13 mouse cellular contexts compared by ENCODE assay signal in genomic region chr1:63457801-63458519, GRCm38 (mm10). TPM values are rescaled to one million over a fixed set of nuclear protein-coding genes. Genes with fewer than 3 reads are reported as not detected.
DNase-seq lines count a peak whose midpoint lies in the region; ATAC-seq and TF ChIP-seq lines count a peak whose summit lies in the region.
"Had no signal": no experiment of that assay in that cellular context is flagged by ENCODE, and none has a peak within 500 bp of the region (broad histone marks: within the 10 kb centered on the region; RNA-seq: fewer than 3 reads in every experiment).

No protein-coding gene starts in this region.

- whole genome bisulfite sequencing in hindbrain, embryonic 11.5 days, result 63% methylated on average over 8 of the region's 8 CpGs
- WGBS in hindbrain, embryonic 13.5 days, result 65% methylated on average over 8 of the region's 8 CpGs
- WGBS in embryonic facial prominence, embryonic 10.5 days, result 58% methylated on average over 8 of the region's 8 CpGs
- WGBS in liver, embryonic 12.5 days (ENCODE audit: insufficient replicate concordance), result 53% methylated on average over 8 of the region's 8 CpGs

- no peak overlapping the region for H3K9ac ChIP-seq in hindbrain, embryonic 11.5 days (ENCODE audit: low read depth, low read length)
- H3K9ac ChIP-seq in hindbrain, embryonic 13.5 days, result no peak overlapping the region
- H3K9ac ChIP-seq in ES-E14 (ENCODE audit: insufficient read depth, low read depth, low read length, poor library complexity, severe bottlenecking), result peak overlapping the region; percentile 57; the same call in 1 of the 2 replicates
- H3K9ac ChIP-seq in liver, embryonic 12.5 days, result no peak overlapping the region
- H3K9ac ChIP-seq: embryonic facial prominence, embryonic 15.5 days; heart, embryonic 15.5 days; limb, embryonic 12.5 days had no signal

- in situ Hi-C loops in ES-E14 (cut with MboI; ENCODE audit: low sequenced_read_pairs in 2 of 2, unreplicated experiment in 2 of 2), result no loop called here

- no peaks in the 10 kb centered on the region for H3K36me3 ChIP-seq in hindbrain, embryonic 11.5 days (ENCODE audit: control insufficient read depth, insufficient read depth, low read length)
- no peaks in the 10 kb centered on the region for H3K36me3 ChIP-seq in hindbrain, embryonic 13.5 days
- H3K36me3 ChIP-seq in ES-E14 (ENCODE audit: control insufficient read depth, insufficient read depth, low read length, poor library complexity, severe bottlenecking), result peaks cover 40% of the 10 kb centered on the region
- H3K36me3 ChIP-seq in embryonic facial prominence, embryonic 10.5 days (replicated peaks), result no peaks in the 10 kb centered on the region
- no peaks in the 10 kb centered on the region for H3K36me3 ChIP-seq in liver, embryonic 12.5 days
- H3K36me3 ChIP-seq: embryonic facial prominence, embryonic 15.5 days; heart, embryonic 15.5 days; limb, embryonic 12.5 days had no signal

- ATAC-seq in hindbrain, embryonic 11.5 days (ENCODE audit: low FRiP score), result no peak
- ATAC-seq in hindbrain, embryonic 13.5 days (ENCODE audit: low FRiP score), result no peak
- ATAC-seq in liver, embryonic 12.5 days, result no peak
- ATAC-seq: CD4-positive, CD25-positive, alpha-beta regulatory T cell, adult 4 months had no signal

- no peak overlapping the region for H3K27ac ChIP-seq in hindbrain, embryonic 11.5 days (ENCODE audit: low read depth, low read length)
- H3K27ac ChIP-seq in hindbrain, embryonic 13.5 days, result no peak overlapping the region
- peak overlapping the region; percentile 68; the same call in 1 of the 2 replicates for H3K27ac ChIP-seq in ES-E14 (ENCODE audit: insufficient read depth, low read depth, low read length, poor library complexity, severe bottlenecking)
- peak overlapping the region; percentile 25 for H3K27ac ChIP-seq in embryonic facial prominence, embryonic 10.5 days (replicated peaks)
- H3K27ac ChIP-seq in liver, embryonic 12.5 days, result no peak overlapping the region
- H3K27ac ChIP-seq: embryonic facial prominence, embryonic 15.5 days; heart, embryonic 15.5 days; limb, embryonic 12.5 days had no signal

- H3K4me2 ChIP-seq in hindbrain, embryonic 11.5 days (replicated peaks; ENCODE audit: low read depth, low read length), result no peak overlapping the region
- H3K4me2 ChIP-seq in hindbrain, embryonic 13.5 days, result no peak overlapping the region
- no peak overlapping the region for H3K4me2 ChIP-seq in liver, embryonic 12.5 days
- H3K4me2 ChIP-seq: embryonic facial prominence, embryonic 15.5 days; heart, embryonic 15.5 days; limb, embryonic 12.5 days had no signal

- peak; percentile 24 for DNase-seq in hindbrain, embryonic 11.5 days (ENCODE audit: low spot score)
- no peak for DNase-seq in ES-E14 (ENCODE audit: low read depth, low spot score)
- peak; percentile 64 for DNase-seq in cerebellum, adult 11 months
- DNase-seq in embryonic facial prominence, embryonic 10.5 days (ENCODE audit: low spot score), result no peak
- DNase-seq in lung, postnatal 4 days, result no peak
- DNase-seq in testis, postnatal 10 days (ENCODE audit: low spot score), result no peak
- DNase-seq: kidney, adult 11 months had no signal

- no peak overlapping the region for H3K4me3 ChIP-seq in hindbrain, embryonic 11.5 days (ENCODE audit: low read depth, low read length)
- no peak overlapping the region for H3K4me3 ChIP-seq in hindbrain, embryonic 13.5 days
- peak overlapping the region in 1 of 2 experiments; percentile 27; a peak in 1 of 4 replicates for H3K4me3 ChIP-seq in ES-E14 (ENCODE audit: insufficient read depth in 1 of 2, low read depth in 1 of 2, low read length in 2 of 2, poor library complexity in 1 of 2, severe bottlenecking in 1 of 2)
- no peak overlapping the region for H3K4me3 ChIP-seq in embryonic facial prominence, embryonic 10.5 days
- H3K4me3 ChIP-seq in liver, embryonic 12.5 days, result no peak overlapping the region
- H3K4me3 ChIP-seq: embryonic facial prominence, embryonic 15.5 days; heart, embryonic 15.5 days; limb, embryonic 12.5 days had no signal

- no peaks in the 10 kb centered on the region for H3K27me3 ChIP-seq in hindbrain, embryonic 11.5 days (ENCODE audit: control insufficient read depth, insufficient read depth, low read length)
- no peaks in the 10 kb centered on the region for H3K27me3 ChIP-seq in hindbrain, embryonic 13.5 days
- no peaks in the 10 kb centered on the region for H3K27me3 ChIP-seq in embryonic facial prominence, embryonic 10.5 days (replicated peaks; ENCODE audit: low read depth, poor library complexity, severe bottlenecking)
- H3K27me3 ChIP-seq in liver, embryonic 12.5 days (replicated peaks), result no peaks in the 10 kb centered on the region
- H3K27me3 ChIP-seq: embryonic facial prominence, embryonic 15.5 days; heart, embryonic 15.5 days; limb, embryonic 12.5 days had no signal

- no peaks in the 10 kb centered on the region for H3K9me3 ChIP-seq in hindbrain, embryonic 11.5 days (ENCODE audit: control insufficient read depth, low read length)
- no peaks in the 10 kb centered on the region for H3K9me3 ChIP-seq in hindbrain, embryonic 13.5 days
- no peaks in the 10 kb centered on the region for H3K9me3 ChIP-seq in ES-E14 (ENCODE audit: control insufficient read depth, insufficient read depth, low read depth, low read length)
- no peaks in the 10 kb centered on the region for H3K9me3 ChIP-seq in embryonic facial prominence, embryonic 10.5 days
- H3K9me3 ChIP-seq in liver, embryonic 12.5 days (replicated peaks), result no peaks in the 10 kb centered on the region
- H3K9me3 ChIP-seq: embryonic facial prominence, embryonic 15.5 days; heart, embryonic 15.5 days; limb, embryonic 12.5 days had no signal

- no peaks in the 10 kb centered on the region for H3K4me1 ChIP-seq in hindbrain, embryonic 11.5 days (replicated peaks; ENCODE audit: control insufficient read depth, insufficient read depth, low read length)
- peaks cover 11% of the 10 kb centered on the region; the same call in 1 of the 2 replicates for H3K4me1 ChIP-seq in hindbrain, embryonic 13.5 days (replicated peaks)
- H3K4me1 ChIP-seq in ES-E14 (ENCODE audit: control insufficient read depth in 2 of 2, insufficient read depth in 2 of 2, low read length in 2 of 2, poor library complexity in 1 of 2), result peaks cover 4 to 6% of the 10 kb centered on the region in 2 experiments
- peaks cover 18% of the 10 kb centered on the region for H3K4me1 ChIP-seq in embryonic facial prominence, embryonic 10.5 days
- peaks cover 10% of the 10 kb centered on the region; the same call in 1 of the 2 replicates for H3K4me1 ChIP-seq in liver, embryonic 12.5 days
- H3K4me1 ChIP-seq: embryonic facial prominence, embryonic 15.5 days; heart, embryonic 15.5 days; limb, embryonic 12.5 days had no signal

TF ChIP-seq in ES-E14, 5 proteins besides CTCF, POLR2A, EP300 and RAD21:
- TF ChIP-seq MAFK (IDR thresholded peaks at IDR 0.05; ENCODE audit: insufficient read depth, low read depth, low read length) (no peak), ZNF384 (IDR thresholded peaks at IDR 0.05; ENCODE audit: low read depth, low read length) (peak; percentile 88)

RNA-seq across cellular contexts. Expression of gene Adam23, which starts 12.3 kb away (rescaled TPM):
- 8.4 and 9.2 TPM in 2 replicates for polyA plus RNA-seq in hindbrain, embryonic 11.5 days (2014; fragmentation: Nextera tagmentation; extraction: Ambion mirVana)
- 12.0 and 13.3 TPM in 2 replicates for polyA plus RNA-seq in hindbrain, embryonic 13.5 days (2015; fragmentation: Nextera tagmentation; extraction: Ambion mirVana)
- total RNA-seq in ES-E14 (2012; rRNA removed), result 119 and 315 TPM in 2 replicates
- 4.3 and 5.1 TPM in 2 replicates for polyA plus RNA-seq in embryonic facial prominence, embryonic 10.5 days (2016; fragmentation: Nextera tagmentation; extraction: Ambion mirVana)
- 0.13 and 0.49 TPM in 2 replicates for polyA plus RNA-seq in liver, embryonic 12.5 days (2016; fragmentation: Nextera tagmentation; extraction: Ambion mirVana)

Comparison
In these comparisons a context has a peak if more than half of its experiments do, and no peak if none do; other contexts are left out.
1. DNase-seq: peak in hindbrain, embryonic 11.5 days (single experiment) and cerebellum, adult 11 months (single experiment); none in ES-E14 (single experiment), embryonic facial prominence, embryonic 10.5 days (single experiment), lung, postnatal 4 days (0 of 2) and testis, postnatal 10 days (single experiment).
2. H3K27ac ChIP-seq: peak in ES-E14 (single experiment) and embryonic facial prominence, embryonic 10.5 days (single experiment); none in hindbrain, embryonic 11.5 days (single experiment), hindbrain, embryonic 13.5 days (single experiment) and liver, embryonic 12.5 days (single experiment).